Mouse (Mus musculus) liver, embryonic 13.5 days (tissue): ENCODE results near the gene C87436. TPM values are rescaled to one million over a fixed set of nuclear protein-coding genes. Genes with fewer than 3 reads are reported as not detected.
A peak's percentile ranks its signal among the peaks of the same experiment; 100 is the strongest.

Experiments
- ATAC-seq: fragments of 200-750 bp; cut with Nextera tagmentation; 2 replicates; pipeline ENCODE4 v1.8.0; 2017; ENCODE audit warnings: low read depth, mild to moderate bottlenecking, moderate number of reproducible peaks, moderate library complexity
- DNase-seq: peaks from one replicate; pipeline ENCODE4 v3.0.0; 2022
- H3K27ac ChIP-seq: fragments of 300-500 bp; sonication (generic); 2 replicates; pipeline ENCODE4 v1.5.1; 2015; ENCODE audit warnings: moderate library complexity, mild to moderate bottlenecking, inconsistent platforms
- H3K27me3 ChIP-seq: fragments of 300-500 bp; sonication (generic); 2 replicates; pipeline ENCODE4 v1.6.1; 2015; ENCODE audit warnings: mild to moderate bottlenecking, inconsistent platforms
- H3K36me3 ChIP-seq: fragments of 300-500 bp; sonication (generic); 2 replicates; pipeline ENCODE4 v1.6.1; 2015; ENCODE audit warnings: mild to moderate bottlenecking, inconsistent platforms
- H3K4me1 ChIP-seq: fragments of 300-500 bp; sonication (generic); replicated peaks from 2 replicates; pipeline ENCODE4 v1.6.1; 2015; ENCODE audit warnings: inconsistent platforms
- H3K4me2 ChIP-seq: fragments of 300-500 bp; sonication (generic); 2 replicates; pipeline ENCODE4 v1.6.1; 2015; ENCODE audit warnings: inconsistent platforms, mild to moderate bottlenecking, moderate library complexity
- H3K4me3 ChIP-seq: fragments of 300-500 bp; sonication (generic); replicated peaks from 2 replicates; pipeline ENCODE4 v1.5.1; 2015; ENCODE audit warnings: mild to moderate bottlenecking, inconsistent platforms
- H3K9ac ChIP-seq: fragments of 300-500 bp; sonication (generic); 2 replicates; pipeline ENCODE4 v1.6.1; 2015; ENCODE audit warnings: mild to moderate bottlenecking, inconsistent platforms
- H3K9me3 ChIP-seq: fragments of 300-500 bp; sonication (generic); replicated peaks from 2 replicates; pipeline ENCODE4 v1.6.1; 2016; ENCODE audit warnings: inconsistent platforms
- WGBS: fragments of 180-500 bp; shearing (Covaris S2); methylation state at CpG from one replicate; pipeline ENCODE4 v1.1.7; 2015; ENCODE audit not compliant: insufficient replicate concordance; 5-methylcytosine and 5-hydroxymethylcytosine counted together
- polyA plus RNA-seq: library from polyadenylated mRNA; unstranded; fragments of >200 nt; fragmentation: Nextera tagmentation; extraction: Ambion mirVana; gene quantifications from 2 replicates; pipeline ENCODE4 v1.2.1, GENCODE M21; 2015

Gene C87436
- polyA plus RNA-seq, 1 experiment from 2014 or later = 12.4 TPM

DNA sequence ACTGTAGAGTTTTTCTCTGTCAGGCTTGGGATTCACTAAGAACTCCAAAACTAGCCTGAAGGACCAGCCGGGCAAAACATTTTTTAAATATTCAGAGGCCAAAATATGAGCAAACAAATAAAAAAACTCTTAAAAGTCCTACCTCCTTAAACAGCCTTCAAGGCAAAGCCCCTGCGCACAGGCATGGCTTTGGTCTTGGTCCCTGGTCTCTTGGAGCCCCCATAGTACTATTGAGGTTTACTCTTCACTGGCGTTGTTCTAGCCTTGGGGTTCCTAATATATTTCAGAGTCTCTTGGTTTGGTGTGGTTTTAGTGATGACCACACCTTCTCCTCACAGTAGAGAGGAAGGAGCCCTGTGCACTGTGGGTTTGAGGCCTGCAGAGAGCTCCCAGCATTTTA lies 6.6 kb upstream of the C87436 start:
- H3K4me3 ChIP-seq = no peak overlapping the region
- 79% methylated on average over 3 of the region's 3 CpGs for WGBS
- H3K9me3 ChIP-seq = no peaks in the 10 kb centered on the region
- H3K27ac ChIP-seq = no peak overlapping the region
- peaks cover 53% of the 10 kb centered on the region for H3K36me3 ChIP-seq
- H3K9ac ChIP-seq = no peak overlapping the region
- no peak for ATAC-seq
- no peak overlapping the region for H3K4me2 ChIP-seq
- DNase-seq = no peak
- no peaks in the 10 kb centered on the region for H3K4me1 ChIP-seq
- H3K27me3 ChIP-seq = no peaks in the 10 kb centered on the region

DNA sequence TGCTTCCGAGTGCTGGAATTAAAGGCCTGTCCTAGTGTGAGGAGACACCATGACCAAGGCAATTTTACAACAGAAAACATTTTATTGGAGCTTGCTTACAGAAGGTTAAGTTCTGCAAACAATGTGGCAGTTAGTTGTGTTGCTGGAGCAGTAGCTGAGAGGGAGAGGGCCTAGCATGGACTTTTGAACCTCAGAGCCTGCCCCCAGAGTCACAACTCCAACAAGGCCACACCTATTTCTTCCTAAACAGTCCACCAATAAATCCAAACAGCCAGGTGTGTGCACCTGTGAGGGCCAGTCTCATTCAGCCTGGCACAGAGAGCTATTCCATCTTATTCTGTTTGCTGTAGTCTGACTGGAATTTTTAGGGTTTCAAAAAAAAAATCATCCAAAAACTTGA lies 4.5 kb upstream of the C87436 start:
- no peaks in the 10 kb centered on the region for H3K27me3 ChIP-seq
- H3K9ac ChIP-seq = 0 out of 2 replicates have a peak overlapping the region, but pooled peaks have one; percentile 2
- H3K27ac ChIP-seq = no peak overlapping the region
- H3K4me1 ChIP-seq = peaks cover 6% of the 10 kb centered on the region
- H3K9me3 ChIP-seq = no peaks in the 10 kb centered on the region
- no peak for DNase-seq
- H3K4me3 ChIP-seq = no peak overlapping the region
- no peak for ATAC-seq
- WGBS = 80% methylated on average over 1 of the region's 1 CpGs
- H3K36me3 ChIP-seq = peaks cover 35% of the 10 kb centered on the region
- H3K4me2 ChIP-seq = no peak overlapping the region

DNA sequence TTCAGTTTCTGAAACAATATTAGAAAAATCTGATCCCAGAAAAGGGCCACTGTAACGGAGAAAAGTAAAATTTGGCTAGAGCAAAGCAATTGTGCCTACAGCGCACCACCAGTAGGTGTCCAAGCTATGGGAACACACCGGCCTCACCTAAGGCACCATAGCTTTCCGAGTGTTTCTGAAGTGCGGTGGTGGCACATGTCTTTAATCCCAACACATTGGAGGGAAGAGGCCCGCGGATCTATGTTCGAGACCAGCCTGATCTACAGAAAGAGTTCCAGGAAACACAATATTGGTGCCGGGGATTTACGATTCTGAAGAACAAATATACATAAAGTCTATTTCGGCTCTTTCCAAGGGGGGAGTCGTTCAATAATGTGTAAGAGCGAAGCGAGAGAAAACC lies 463 bp upstream of the C87436 start:
- no peaks in the 10 kb centered on the region for H3K27me3 ChIP-seq
- 3% methylated on average over 14 of the region's 14 CpGs for whole genome bisulfite sequencing
- H3K9ac ChIP-seq = peak overlapping the region; percentile 82
- H3K4me1 ChIP-seq = peaks cover 18% of the 10 kb centered on the region
- DNase-seq = peak; percentile 62
- peaks cover 26% of the 10 kb centered on the region for H3K36me3 ChIP-seq
- peak overlapping the region; percentile 75 for H3K4me2 ChIP-seq
- no peaks in the 10 kb centered on the region for H3K9me3 ChIP-seq
- peak overlapping the region; percentile 94 for H3K27ac ChIP-seq
- peak; percentile 67 for ATAC-seq
- H3K4me3 ChIP-seq = peak overlapping the region; percentile 81

DNA sequence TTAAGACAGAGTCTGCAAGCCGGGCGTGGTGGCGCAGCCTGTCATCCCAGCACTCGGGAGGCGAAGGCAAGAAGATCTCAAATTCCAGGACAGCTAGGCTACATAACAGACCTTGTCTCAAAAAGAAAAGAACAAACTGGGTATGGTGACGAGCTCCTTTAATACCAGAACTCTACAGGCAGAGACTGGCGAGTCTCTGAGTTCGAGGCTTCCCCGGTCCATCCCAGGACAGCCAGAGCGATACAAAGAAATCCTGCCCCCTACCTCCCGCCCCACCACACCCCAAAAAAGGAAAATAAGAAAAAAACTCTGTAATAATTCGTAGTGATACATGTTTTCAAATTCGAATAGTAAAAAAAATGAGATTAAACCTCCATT lies 934 bp downstream of the C87436 start:
- peaks cover 24% of the 10 kb centered on the region for H3K36me3 ChIP-seq
- H3K4me1 ChIP-seq = peaks cover 18% of the 10 kb centered on the region
- H3K4me3 ChIP-seq = peak overlapping the region; percentile 81
- H3K27ac ChIP-seq = peak overlapping the region; percentile 94
- no peaks in the 10 kb centered on the region for H3K27me3 ChIP-seq
- H3K9me3 ChIP-seq = no peaks in the 10 kb centered on the region
- under 1% methylated on average over 13 of the region's 13 CpGs for WGBS
- ATAC-seq = no peak
- peak overlapping the region; percentile 75 for H3K4me2 ChIP-seq
- no peak for DNase-seq
- H3K9ac ChIP-seq = peak overlapping the region; percentile 82

DNA sequence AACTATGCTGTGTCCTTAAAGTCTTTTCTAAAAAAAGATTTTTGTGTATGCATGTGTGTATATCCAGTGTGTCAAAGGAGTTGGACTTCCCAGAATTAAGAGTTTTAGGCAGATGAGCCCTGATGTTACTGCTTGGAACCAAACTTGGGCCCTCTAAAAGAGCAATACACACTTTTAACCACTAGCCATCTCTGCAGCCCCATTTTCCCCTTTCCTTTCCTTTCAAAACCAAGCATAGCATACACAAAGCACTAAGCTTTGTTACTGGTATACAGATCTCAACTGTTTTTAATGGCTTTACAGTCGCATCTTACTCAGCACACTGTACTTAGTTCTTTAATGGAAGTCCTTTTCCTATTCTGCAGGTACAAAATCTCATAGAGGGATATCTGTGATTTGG lies 1.4 kb downstream of the C87436 start:
- Histone ChIP-seq H3K27ac (peak overlapping the region; percentile 94), H3K36me3 (peaks cover 27% of the 10 kb centered on the region), H3K4me2 (peak overlapping the region; percentile 75), H3K27me3 (no peaks in the 10 kb centered on the region), H3K4me1 (peaks cover 18% of the 10 kb centered on the region), H3K9ac (peak overlapping the region; percentile 82), H3K4me3 (peak overlapping the region; percentile 81), H3K9me3 (no peaks in the 10 kb centered on the region)
- DNase-seq (no peak), ATAC-seq (no peak)
- 75% methylated on average over 1 of the region's 1 CpGs for WGBS

DNA sequence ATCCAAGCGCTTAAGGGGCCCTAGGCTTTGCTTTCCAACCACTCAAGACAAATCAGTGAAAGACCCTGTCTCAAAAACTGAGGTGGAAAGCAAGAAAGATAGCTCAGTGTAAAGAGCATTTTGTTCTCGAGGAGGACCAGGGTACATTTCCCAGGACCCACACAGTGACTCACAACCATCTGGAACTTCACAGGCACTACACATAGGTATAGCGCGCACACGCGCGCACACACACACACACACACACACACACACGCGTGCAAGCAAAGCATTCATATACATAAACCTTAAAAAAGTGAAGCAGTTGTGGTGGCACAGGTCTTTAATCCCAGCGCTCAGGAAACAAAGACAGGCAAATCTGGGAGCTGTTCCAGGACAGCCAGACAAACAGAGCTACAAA lies 3.4 kb downstream of the C87436 start:
- Histone ChIP-seq H3K27me3 (no peaks in the 10 kb centered on the region), H3K4me2 (no peak overlapping the region), H3K9me3 (no peaks in the 10 kb centered on the region), H3K27ac (no peak overlapping the region), H3K4me3 (no peak overlapping the region), H3K9ac (no peak overlapping the region), H3K4me1 (peaks cover 18% of the 10 kb centered on the region), H3K36me3 (peaks cover 38% of the 10 kb centered on the region)
- no peak for ATAC-seq
- DNase-seq = no peak
- 92% methylated on average over 10 of the region's 10 CpGs for WGBS

DNA sequence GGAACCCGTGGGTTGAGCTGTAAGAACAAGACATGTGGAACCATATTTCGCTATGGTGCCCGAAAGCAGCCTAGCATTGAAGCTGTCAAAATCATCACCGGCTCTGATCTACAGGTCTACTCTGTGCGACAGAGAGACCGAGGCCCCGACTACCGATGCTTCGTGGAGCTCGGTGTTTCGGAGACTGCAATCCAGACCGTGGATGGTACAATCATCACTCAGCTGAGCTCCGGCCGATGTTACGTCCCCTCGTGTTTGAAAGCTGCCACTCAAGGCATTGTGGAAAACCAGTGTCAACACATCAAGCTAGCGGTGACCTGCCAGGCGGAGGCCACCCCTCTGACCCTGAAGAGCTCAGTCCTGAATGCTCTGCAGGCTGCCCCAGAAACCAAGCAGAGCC lies 7.4 kb downstream of the C87436 start:
- H3K27me3 ChIP-seq = no peaks in the 10 kb centered on the region
- ATAC-seq (no peak), DNase-seq (no peak)
- peaks cover 72% of the 10 kb centered on the region for H3K36me3 ChIP-seq
- H3K4me1 ChIP-seq = no peaks in the 10 kb centered on the region
- H3K27ac ChIP-seq = no peak overlapping the region
- no peak overlapping the region for H3K4me3 ChIP-seq
- H3K9ac ChIP-seq = no peak overlapping the region
- WGBS = 87% methylated on average over 18 of the region's 18 CpGs
- no peaks in the 10 kb centered on the region for H3K9me3 ChIP-seq
- H3K4me2 ChIP-seq = no peak overlapping the region

DNA sequence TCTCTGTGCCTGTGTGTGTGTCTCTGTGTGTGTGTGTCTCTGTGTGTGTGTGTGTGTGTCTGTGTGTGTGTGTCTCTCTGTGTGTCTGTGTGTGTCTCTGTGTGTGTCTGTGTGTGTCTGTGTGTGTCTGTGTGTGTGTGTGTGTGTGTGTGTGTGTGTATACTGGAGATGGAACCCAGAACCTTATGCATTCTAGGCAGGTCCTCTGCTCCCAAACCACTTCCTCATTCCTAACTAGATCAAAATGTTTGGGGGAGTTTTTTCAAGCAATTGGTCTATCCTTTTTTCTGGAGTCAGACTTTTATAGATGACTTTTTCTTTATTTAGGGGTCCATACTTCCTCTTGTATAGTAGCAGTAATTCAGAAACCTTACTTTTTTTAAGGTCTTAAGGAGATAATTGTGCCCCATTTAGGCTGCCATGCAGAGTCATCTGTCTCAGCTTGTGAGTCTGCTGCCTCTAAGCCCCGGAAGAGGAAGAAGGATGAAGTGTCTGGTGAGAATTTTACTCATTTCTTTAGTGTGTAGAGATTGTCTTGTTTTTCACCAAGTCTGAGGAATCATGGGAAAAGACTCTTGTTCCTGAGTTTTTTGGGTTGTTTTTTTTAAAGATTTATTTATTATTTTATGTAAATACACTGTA lies 8.9 kb downstream of the C87436 start:
- DNase-seq (no peak), ATAC-seq (no peak)
- no peaks in the 10 kb centered on the region for H3K4me1 ChIP-seq
- H3K27ac ChIP-seq = no peak overlapping the region
- H3K9me3 ChIP-seq = no peaks in the 10 kb centered on the region
- WGBS = 33% methylated on average over 1 of the region's 1 CpGs
- no peak overlapping the region for H3K4me2 ChIP-seq
- H3K4me3 ChIP-seq = no peak overlapping the region
- H3K27me3 ChIP-seq = no peaks in the 10 kb centered on the region
- H3K9ac ChIP-seq = no peak overlapping the region
- peaks cover 74% of the 10 kb centered on the region for H3K36me3 ChIP-seq

DNA sequence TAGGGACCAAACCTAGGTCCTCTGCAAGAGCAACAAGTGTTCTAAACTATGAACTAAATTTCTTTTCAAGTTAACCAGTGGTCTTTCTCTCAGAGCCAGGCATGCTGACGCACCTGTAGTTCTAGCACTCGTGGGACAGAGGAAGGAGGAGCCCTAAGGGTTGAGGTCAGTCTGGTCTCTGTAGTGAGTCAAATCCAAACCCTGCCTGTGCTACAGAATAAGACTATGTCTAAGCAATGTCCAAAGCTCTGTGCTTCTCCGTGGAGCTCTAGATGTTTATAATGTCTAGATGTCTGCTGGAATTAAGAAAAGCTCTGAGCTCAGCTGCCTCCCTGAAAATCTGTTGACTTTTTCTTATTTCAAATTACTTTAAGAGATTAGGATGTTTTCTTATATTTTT lies 18.6 kb downstream of the C87436 start:
- no peak overlapping the region for H3K9ac ChIP-seq
- peaks cover 66% of the 10 kb centered on the region for H3K36me3 ChIP-seq
- ATAC-seq (no peak), DNase-seq (no peak)
- no peaks in the 10 kb centered on the region for H3K27me3 ChIP-seq
- no peak overlapping the region for H3K4me2 ChIP-seq
- no peak overlapping the region for H3K4me3 ChIP-seq
- 82% methylated on average over 3 of the region's 3 CpGs for WGBS
- H3K4me1 ChIP-seq = 0 out of 2 replicates have a peak, but pooled peaks cover 8% of the 10 kb centered on the region
- no peaks in the 10 kb centered on the region for H3K9me3 ChIP-seq
- no peak overlapping the region for H3K27ac ChIP-seq

DNA sequence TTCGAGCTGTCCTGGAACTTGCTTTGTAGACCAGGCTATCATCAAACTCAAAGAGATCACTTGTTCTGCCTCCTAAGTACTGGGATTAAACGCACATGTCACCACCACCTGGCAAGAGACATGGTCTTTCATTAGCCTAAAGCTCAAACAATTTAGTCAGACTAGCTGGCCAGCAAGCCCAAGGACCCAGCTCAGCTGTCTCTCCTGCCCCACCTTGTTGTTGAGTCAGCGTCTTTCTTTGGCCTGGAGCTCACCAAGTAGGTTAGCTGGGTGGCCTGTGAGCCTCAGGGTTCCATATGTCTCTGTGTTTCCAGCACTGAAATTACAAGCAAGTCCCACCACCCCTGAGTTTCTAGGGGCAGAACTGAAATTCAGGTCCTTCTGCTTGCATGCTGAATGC lies 24.9 kb downstream of the C87436 start:
- WGBS = 81% methylated on average over 3 of the region's 3 CpGs
- ATAC-seq = no peak
- H3K27ac ChIP-seq = no peak overlapping the region

DNA sequence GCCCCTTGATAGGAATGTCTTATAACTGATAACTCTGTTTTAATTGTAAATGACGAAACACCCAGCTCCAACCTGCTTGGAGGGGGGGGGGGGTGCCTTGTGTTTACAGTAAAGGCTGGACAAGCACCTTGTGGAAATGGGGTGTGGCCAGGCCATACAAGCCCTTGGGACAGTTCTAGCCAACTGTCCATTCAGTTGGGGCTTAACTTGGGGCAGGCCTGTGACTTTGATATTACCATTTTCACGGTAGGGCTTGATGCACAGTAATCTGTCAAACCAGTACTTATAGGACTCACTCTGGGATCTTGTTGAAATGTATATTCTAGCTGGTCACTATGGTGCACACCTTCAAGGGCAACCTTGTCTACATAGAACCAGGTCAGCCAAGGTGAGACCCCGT lies 33.1 kb downstream of the C87436 start:
- H3K4me3 ChIP-seq = peak overlapping the region; percentile 64
- peak overlapping the region; percentile 78 for H3K9ac ChIP-seq
- peaks cover 41% of the 10 kb centered on the region for H3K4me1 ChIP-seq
- H3K4me2 ChIP-seq = peak overlapping the region; percentile 87
- no peaks in the 10 kb centered on the region for H3K9me3 ChIP-seq
- peaks cover 31% of the 10 kb centered on the region; the same call in 1 of the 2 replicates for H3K36me3 ChIP-seq
- H3K27me3 ChIP-seq = no peaks in the 10 kb centered on the region
- DNase-seq (no peak), ATAC-seq (no peak; the same call in 1 of the 2 replicates)
- WGBS = 44% methylated on average over 3 of the region's 3 CpGs
- H3K27ac ChIP-seq = peak overlapping the region; percentile 69

More for the DNA sequence above, 24.9 kb downstream of the C87436 start:
- H3K4me1 ChIP-seq = 0 out of 2 replicates have a peak, but pooled peaks cover 1% of the 10 kb centered on the region
- H3K9me3 ChIP-seq = no peaks in the 10 kb centered on the region
- no peak for DNase-seq
- peaks cover 61% of the 10 kb centered on the region for H3K36me3 ChIP-seq
- H3K4me3 ChIP-seq = no peak overlapping the region
- no peaks in the 10 kb centered on the region for H3K27me3 ChIP-seq
- H3K4me2 ChIP-seq = no peak overlapping the region
- no peak overlapping the region for H3K9ac ChIP-seq

DNA sequence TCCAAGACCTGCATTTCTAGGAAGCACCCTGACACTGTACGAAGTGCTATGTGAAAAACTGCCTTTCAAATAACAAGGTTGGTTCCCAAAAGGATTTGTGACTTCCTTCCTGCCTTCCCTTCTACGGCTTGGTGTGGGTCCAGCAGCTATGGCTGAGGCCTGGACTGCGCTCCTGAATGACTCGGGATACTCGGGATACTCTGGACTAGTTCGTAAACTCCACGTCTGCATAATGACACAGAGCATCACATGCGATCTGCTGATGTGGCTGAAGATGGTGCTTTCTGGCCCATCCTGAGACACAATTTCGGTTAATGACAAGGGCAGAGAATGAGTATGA lies 33.6 kb downstream of the C87436 start:
- peaks cover 41% of the 10 kb centered on the region for H3K4me1 ChIP-seq
- 13% methylated on average over 9 of the region's 9 CpGs for WGBS
- peak overlapping the region; percentile 87 for H3K4me2 ChIP-seq
- no peaks in the 10 kb centered on the region for H3K27me3 ChIP-seq
- peak overlapping the region; percentile 64 for H3K4me3 ChIP-seq
- peak overlapping the region; percentile 78 for H3K9ac ChIP-seq
- no peaks in the 10 kb centered on the region for H3K9me3 ChIP-seq
- H3K27ac ChIP-seq = peak overlapping the region; percentile 69
- H3K36me3 ChIP-seq = peaks cover 29% of the 10 kb centered on the region; the same call in 1 of the 2 replicates
- DNase-seq (no peak), ATAC-seq (peak; percentile 35)
